Mouse (Mus musculus) heart, adult 8-10 months (tissue): Measurements from ENCODE around the gene Dync1li1. TPM values are rescaled to one million over a fixed set of nuclear protein-coding genes. Genes with fewer than 3 reads are reported as not detected.
"Not testable (repeated sequence)": the region's sequence is repeated elsewhere in the genome, so short reads cannot be mapped to it uniquely, and the experiment has no call there.

Experiments used
- DNase-seq: peaks from one replicate; pipeline ENCODE4 v3.0.0; 2022; ENCODE audit warnings: low spot score
- total RNA-seq, 4 experiments: library from RNA; stranded (reverse); gene quantifications; 2 replicates each; pipeline ENCODE4 v1.2.4; 2022

Dync1li1 gene
- total RNA-seq: 10 to 100 TPM; 57.3 to 70.2 (median 66.2) TPM

DNA sequence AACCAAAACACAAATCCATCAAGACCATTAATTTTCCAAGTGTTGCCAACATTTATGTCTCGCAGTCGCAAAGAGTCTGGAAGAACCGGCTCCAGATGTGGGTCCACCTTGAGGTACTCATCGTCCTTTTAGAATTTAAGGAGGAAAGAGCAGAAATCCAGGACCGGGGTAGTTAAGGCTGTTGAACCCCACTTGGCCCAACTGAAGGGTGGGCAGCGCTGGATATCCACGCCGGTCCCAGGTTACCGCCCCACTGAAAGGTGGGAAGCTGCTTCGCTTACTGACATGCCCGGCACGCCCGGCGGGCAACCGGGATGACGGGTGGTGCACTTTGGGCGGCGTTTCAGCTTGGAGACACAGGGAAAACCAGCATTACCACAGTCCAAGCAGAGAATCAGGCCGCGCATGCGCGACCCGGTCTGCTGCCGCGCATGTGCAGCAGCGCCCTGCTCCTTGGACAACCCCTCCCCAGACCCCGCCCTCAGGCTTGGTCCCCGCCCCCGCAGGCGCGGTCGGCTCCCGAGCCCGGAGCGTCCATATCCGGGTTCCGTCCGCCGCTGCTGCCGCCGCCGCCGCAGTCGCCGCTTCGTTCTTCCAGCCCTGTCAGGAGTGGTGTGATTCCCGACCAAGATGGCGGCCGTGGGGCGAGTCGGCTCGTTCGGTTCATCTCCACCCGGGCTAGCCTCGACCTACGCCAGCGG lies at the start of gene Dync1li1:
Gene Dync1li1 (plus strand): TSS at position 539 of the 701 bp plus-strand sequence.
- DNase-seq: peak; percentile 96

DNA sequence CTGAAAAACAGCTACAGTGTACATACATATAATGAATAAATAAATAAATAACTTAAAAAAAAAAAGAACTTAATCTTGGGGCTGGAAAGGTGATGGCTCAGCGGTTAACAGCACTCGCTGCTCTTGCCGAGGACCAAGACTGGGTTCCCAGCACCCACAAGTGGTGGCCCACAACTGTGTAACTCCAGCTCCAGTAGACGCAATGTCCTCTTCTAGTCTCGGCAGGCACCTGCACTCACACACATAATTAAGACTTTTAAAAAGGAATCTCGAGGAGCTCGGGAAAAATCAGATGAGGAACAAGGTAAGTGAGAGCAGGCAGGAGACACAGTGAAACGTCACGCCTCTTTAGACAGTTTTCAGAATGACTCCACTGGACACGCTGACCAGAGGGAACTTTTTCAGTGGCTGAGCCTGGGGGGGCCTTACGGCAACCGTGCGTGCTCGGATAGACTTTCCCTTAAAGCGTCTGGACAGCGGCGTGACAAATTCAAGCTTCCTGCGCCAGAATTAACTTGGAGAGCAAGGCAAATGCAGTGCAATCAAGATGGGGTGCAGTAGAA lies 49.3 kb upstream of the Dync1li1 start:
- DNase-seq: no peak

DNA sequence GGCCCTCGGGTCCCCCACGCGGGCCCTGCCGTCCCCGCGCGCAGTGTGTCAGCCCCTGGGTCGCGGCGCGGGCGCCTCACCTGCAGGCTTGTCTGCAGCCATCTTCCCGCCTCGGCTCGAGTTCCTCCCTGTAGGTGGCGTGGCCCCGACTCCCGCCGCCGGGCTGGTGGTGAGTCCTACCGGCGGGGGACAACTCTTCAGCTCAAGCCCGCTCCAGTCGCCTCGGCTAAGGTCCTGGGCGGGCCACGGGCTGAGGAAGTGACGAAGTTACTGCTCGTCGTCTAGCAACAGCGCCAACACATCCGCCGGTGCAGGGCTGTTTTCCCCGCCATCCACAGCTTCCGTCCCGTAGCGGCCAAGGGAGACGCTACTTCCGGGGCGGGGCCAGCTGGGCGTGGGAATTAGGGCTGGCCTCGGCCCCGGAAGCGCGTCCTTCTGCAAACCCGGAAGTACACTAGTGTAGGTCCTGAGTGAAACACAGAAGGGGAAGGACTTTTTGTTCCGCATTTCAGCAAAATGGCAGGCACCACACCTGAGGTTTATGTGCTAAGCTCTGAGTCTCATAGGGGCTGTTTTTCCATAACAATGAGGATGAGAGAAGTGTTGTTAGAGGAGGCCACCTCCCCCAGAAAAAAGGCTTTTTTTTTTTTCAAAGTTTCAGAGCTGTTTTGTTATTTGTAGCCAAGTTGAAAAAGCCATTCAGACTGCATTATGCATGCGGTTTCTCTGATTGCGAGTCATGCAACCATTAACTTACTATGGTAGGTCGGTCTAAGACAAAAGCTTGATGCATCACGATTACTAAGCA lies 48.5 kb upstream of the Dync1li1 start, which contains the start of gene Cnot10:
Gene Cnot10 (minus strand): TSS at position 346 of the 808 bp plus-strand sequence.
- peak; percentile 98 for DNase-seq

DNA sequence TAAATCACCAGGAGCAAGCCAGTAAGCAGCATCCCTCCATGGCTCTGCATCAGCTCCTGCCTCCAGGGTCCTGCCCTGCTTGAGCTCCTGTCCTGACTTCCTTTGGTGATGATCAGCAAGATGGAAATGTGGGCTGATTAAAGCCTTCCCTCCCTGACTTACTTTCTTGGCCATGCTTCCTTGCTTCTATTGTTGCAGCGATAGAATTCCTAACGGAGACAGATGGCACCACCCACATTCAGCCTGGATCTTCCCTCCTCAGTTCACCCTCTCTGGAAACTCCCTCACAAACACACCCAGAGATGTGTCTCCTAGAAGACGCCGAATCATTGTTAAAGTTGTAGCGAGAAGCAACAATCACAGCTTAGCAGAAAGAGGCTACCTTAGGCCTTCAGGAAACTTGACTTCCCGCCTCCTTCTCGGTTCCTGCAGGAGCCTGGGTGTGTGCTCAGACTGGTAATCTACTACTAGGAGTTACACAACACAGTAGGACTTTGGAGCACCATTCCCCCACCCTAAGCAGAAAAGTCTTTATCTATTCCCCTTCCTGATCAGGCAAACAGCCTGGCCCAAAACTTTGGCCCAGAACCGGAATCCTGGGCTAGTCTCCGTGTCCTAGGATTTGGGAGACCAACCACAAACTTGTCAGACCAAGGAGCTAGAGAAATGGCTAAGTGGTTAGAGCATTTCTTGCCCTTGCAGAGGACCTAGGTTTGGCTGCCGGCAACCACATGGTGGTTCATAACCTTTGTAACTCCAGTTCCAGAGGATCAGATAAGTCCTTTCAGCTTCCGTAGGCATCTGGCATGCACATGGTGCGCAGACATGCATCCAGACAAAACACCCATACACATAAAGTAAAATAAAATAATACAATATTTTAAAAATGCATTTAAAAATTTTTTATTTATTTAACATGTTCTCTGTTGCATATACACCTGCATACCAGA lies 41.8 kb upstream of the Dync1li1 start:
- no peak for DNase-seq

DNA sequence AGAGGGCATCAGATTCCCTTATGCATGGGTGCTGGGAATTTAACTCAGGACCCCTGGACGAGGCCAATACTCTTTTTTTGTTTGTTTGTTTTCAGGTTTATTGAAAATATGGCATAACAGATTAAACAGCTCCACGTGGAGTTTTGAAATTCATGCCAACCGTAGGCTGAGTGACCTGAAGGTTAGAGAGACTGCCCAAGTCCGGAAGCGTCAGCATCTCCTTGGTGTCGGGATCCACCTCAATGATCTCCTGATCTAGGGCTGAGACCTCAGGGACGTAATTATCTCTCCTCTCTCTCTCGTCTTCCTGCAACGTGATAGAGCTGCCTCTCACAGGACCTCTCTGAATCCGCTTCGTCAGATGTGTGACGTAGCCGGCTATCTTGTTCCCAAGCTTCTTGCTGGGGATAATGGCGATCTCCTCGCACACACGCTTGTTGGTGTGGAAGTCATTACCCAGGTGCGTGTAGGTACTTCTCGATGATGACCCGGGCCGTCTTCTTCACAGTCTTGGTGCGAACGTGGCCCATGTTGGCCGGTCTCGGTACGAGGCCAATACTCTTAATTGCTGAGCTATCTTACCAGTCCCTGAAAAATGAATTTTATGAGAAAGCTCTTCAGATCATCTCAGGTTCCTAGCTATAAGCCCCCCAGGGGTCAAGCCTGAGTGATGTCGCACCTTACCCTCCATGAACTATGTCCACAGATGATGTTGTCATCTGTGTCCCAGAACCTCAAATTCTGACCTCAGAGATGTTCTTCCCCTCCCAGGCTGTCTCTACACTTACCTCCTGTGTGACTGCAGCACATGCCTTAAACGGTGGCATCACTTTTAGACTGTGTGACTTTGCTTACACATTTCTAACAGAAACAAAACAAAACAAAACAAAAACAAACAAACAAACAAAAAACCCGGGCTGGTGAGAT lies 40.8 kb upstream of the Dync1li1 start:
- DNase-seq: no peak

DNA sequence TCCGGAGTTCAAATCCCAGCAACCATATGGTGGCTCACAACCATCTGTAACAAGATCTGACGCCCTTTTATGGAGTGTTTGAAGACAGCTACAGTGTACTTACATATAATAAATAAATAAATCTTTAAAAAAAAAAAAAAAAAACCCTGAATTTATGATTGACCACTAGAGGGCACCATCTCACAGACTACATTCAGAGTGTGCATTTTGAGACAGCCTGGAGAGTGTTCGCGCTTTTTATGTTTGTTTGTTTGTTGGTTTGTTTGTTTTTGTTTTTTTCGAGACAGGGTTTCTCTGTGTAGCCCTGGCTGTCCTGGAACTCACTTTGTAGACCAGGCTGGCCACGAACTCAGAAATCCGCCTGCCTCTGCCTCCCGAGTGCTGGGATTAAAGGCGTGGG lies 40.1 kb upstream of the Dync1li1 start:
- DNase-seq: not testable (repeated sequence)

DNA sequence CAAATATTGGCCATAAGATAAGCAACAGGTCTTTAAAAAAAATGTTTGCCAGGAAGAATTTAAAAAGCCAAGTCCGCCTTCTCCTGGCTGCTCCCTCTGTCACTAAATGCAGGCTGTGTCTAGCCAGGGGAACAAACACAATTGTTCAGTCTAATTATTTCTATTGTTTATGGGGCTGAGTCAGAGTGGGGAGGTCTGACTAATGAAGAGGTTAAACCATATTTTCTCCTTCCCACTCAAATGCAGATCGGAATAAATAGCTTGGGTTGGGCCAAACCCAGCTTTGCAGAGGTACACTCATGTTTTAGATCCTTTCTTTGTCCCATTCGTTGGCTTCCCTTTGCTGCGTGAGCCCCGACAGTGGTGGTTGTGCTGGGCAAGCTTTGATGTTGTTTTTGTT lies 39.2 kb upstream of the Dync1li1 start:
- DNase-seq: no peak

DNA sequence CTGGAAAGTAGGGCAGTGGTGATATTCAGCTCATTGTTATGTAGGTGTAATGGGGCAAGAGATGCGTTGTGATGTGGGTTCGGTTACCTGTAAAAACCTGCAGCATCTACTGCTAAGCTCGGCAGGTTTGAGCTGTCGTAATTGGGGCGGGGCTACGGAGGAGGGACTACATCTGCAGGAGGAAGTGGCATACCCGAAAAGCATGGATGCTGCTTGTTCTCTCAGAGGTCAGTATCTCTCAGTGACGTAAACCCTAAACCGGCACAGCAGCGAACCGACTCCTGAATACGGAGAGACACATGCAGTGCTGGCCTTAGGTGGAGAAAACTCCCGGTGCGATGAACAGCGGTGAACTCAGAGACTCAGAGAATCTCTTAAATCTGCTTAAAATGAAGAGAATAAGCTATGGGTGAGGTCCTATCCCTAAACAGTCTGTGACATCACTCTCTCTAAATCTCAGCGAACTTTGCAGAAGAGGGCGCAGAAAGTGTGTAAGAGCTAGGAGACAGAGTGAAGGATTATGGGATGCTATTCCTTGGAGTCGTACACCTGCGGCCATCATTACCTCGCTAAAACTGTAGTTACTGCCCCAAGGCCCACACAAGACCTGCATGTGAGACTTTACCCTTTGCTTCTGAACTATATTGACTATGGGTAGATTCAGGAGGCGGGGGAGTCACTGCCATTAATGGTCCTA lies 37.5 kb upstream of the Dync1li1 start:
- no peak for DNase-seq

DNA sequence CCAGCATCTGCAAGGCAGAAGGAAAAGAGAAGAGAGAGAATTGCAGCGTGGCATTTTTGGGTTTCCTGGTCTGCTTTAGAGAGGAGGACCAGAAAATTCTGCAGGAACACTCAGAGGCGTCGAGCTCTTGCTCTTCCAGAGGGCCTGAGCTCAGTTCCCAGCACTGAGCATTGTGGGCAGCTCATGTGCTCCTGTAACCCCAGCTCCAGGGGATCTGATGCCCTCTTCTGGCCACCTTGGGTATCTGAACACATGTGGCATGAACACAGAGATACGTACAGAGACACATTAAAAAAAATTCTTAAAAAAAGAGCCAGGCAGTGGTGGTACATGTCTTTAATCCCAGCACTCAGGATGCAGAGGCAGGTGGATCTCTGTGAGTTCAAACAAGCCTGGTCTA lies 33.2 kb upstream of the Dync1li1 start:
- no peak for DNase-seq

DNA sequence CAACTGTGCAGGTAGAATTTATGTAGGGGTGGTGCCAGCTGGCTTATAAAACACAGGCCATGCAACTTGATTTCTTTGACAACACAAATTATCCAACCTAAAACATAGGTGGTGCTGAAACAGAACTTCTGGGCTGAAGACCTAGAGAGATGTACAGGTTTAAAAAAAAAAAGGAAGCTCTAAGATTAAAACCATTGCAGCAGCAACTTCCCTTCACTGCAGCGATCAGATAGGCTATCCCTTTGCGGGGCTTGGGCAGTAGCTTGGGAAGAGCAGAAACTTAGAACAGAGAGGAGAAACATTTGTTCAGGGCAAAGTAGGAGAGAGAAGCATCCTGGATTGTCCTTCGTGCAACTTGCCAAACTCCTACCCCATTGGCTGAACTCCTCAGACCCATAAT lies 31.9 kb upstream of the Dync1li1 start:
- DNase-seq: no peak

DNA sequence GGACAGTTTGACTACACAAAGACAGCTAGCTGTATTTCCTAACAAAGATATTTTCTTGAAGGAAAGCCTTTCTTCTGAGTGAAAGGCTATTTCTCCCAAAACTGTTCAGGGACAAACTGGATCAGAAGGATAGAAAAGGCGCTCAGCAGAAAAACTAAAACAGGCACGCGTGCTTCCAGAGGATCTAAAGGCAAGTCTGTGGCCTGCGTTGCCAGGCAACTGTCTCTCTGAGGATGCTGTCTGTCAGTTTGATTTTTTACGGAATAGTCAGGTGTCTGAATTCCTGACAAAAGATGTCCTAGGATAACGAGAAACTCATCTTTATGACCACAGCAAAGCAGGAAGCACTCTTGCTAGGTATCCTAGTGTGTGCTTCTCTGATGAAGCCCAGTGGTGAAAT lies 28.1 kb upstream of the Dync1li1 start:
- DNase-seq: no peak

DNA sequence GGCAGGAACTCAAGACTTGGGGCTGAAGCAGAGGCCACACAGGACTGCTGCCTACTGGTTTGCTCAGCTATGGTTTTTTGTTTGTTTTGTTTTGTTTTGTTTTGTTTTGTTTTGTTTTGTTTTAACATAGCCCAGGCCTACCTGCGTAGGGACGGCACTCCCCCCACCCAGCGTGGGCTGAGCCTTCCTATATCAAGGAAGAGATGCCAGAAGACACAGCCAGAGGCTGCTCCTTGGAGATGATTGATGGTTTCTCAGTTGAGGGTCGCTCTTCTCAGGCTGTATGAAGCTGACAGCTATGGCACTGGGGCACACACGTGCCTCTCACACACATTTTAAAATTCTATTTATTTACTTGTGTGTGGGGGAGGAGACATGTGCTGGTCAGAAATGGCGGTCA lies 27.6 kb upstream of the Dync1li1 start:
- no peak for DNase-seq

DNA sequence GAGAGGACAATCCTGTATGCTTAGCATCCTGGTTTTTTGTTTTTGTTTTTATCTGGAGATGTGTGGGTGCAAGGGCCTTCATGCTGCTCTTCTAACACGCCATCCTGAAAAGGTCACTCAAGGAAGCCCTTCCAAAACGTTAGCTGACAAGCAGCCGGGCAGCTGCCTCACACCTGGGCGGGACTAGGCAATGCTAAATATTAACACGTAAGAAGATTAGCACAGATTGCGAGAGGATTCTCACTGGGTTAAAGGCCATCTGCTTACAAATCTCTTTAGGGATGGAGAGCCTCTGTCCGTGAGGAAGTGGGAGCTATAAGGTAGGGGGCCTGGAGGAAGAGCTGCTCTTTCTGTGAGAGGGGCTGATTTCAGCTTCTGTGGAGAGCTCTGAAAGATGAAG lies 26.6 kb upstream of the Dync1li1 start:
- no peak for DNase-seq

DNA sequence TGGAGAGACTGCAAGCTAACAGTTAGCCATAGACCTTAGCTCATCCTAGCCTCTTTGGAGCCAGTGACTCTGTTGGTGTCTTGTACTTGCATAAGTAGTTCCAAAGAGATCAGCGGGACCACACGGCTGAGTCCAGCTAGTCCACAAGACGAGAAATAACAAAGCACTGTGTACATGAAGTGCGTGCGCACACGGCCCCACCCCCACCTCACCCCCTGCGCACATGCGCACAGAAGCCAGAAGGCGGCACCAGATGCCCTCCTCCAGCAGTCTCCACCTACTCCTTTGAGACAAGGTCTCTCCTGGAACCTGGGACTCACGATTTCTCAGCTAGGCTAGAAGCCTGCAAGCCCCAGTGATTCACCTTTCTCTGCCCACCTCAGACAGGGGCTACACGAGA lies 24.8 kb upstream of the Dync1li1 start:
- no peak for DNase-seq

DNA sequence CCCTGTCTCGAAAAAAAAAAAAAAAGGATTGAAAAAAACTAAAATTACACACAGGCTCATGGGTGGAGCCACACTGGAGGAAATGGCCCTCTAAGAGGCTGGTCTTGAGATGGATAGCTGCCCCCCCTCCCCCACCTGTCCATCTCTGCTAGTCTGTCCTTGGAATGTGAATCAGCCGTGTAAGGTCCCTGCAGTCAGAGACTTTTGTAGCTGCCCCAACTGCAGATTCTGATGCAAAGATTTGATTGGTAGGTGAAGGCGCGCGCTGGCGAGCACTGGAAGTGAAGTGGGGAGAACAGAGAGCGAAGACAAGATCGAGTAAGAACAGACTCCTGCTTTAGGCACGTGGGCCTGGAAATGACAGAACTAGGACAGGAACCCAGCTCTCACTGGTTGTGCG lies 21.7 kb upstream of the Dync1li1 start:
- DNase-seq: no peak

DNA sequence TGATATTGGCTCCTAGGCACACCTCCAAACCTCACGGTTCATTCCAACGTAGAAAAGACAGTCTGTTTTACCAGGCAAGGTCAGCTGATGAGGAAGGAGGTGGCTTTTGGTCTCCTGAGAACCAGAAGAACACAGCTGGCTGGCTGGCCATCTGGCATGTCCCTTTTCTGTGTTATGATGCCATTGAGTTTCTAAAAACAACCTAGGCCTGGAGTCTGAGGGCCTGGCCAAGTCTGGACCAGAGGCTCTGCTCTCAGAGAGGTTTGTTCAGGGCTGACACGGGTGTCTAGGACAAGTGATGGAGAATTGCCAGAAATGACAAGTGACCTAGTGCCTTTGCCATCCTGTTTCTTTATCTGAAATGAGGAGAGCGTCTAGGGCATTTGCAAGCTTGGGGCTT lies 20.5 kb upstream of the Dync1li1 start:
- DNase-seq: peak; percentile 81

DNA sequence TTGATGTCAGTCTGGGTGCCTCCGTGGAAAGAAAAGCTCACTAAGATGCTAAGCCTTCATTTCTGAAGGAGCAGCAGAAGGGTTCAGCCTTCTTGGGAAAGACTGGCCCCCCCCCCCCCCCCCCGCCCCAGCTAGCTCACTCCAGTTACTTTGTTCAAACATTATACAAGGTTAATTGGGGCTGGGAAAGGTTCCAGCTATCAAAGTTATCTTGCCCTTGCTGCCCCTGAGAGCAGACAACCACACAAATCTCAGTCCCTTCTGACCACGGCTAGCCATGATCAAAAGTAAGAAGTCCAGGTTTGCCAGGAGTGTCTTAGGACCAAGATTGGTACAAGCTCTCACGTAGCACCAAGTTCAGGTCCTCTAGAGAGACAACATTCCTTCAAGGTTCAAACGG lies 19.6 kb upstream of the Dync1li1 start:
- DNase-seq: no peak

DNA sequence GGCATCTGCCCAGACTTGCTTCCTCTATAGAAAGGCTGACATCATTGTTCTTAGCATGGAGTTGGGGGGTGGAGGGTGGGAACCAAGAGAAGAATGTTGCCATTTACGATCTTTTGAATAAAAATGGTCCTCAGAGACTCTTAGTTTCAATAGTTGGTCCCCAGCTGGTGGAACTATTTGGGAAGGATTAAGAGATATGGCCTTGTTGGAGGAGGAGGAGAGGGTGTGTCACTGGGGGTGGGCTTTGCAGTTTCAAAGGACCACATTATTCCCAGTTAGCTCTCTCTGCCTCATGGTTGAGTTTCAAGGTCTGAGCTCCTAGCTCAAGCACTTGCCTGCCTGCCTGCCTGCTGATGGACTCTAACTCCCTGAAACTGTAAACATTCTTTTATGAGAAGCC lies 16.6 kb upstream of the Dync1li1 start:
- no peak for DNase-seq

DNA sequence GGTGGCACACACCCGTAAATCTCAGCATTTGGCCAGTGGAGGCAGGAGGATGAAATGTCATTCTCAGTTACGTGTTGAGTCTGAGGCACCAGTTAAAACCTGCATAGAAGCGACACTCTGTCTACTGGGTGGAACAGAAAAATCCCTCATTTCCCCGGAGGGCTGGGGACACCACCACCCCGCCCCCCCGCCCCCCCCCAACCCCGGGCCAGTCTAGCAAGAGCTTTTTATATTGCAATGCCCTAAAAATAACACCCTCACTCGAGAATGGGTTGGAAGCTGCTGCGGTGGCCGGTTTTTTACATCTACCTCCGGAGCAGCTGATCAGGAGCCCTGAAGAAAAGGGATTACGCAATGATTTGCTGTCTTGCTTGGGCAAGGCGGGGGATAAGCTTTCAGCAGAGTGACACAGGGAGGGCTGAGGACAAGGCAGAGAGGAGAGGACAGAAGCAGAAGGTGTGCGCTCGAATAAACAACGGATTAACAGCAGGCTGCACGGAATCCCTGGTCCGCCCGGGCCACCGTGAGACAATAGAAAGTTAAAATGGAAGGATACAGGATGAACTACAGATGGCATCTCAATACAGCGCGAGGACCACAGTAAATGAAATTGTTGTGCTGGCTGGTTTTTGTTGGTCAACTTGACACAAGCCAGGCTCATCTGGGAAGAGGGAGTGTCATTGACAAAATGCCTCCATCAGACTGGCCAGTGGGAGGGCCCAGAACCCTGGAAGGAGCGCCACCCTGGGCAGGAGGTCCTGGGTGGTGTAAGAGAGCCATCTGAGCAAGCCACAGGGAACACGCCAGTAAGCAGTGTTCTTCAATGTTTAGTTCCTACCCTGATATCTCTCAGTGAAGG lies 15.7 kb upstream of the Dync1li1 start:
- DNase-seq: peak; percentile 28
